Mouse (Mus musculus): ENCODE results near the gene Brd3. TPM values are rescaled to one million over a fixed set of nuclear protein-coding genes. Genes with fewer than 3 reads are reported as not detected.

Brd3 gene
- polyA plus RNA-seq, 1 experiment, result 16.4 TPM

GRCm38 (mm10) chr2:27396656-27397440 is 110.6 kb downstream of the Brd3 start:
- TF ChIP-seq CTCF (conservative IDR thresholded peaks at IDR 0.05; ENCODE audit: insufficient read depth, insufficient read length, low read depth, low read length) (no peak), POLR2A (IDR thresholded peaks at IDR 0.05; ENCODE audit: low read depth, low read length) (no peak)
- H3K27ac ChIP-seq (ENCODE audit: insufficient read depth, low read depth, low read length), result no peak overlapping the region
- H3K4me3 ChIP-seq (ENCODE audit: insufficient read depth, low read depth, low read length), result no peak overlapping the region
- H3K27me3 ChIP-seq (replicated peaks; ENCODE audit: control insufficient read depth, insufficient read depth, low read length), result no peaks in the 10 kb centered on the region
- WGBS, result 74% methylated on average over 17 of the region's 17 CpGs
- DNase-seq, result no peak
- peaks cover 34% of the 10 kb centered on the region for H3K4me1 ChIP-seq (ENCODE audit: control insufficient read depth, insufficient read depth, low read length)
- H3K36me3 ChIP-seq (ENCODE audit: control insufficient read depth, insufficient read depth, low read length), result no peaks in the 10 kb centered on the region

Other genes starting within 250 kb of the Brd3 start
- gene Vav2, start 80.6 kb downstream of the Brd3 start, polyA plus RNA-seq (2012; rRNA removed), result 28.1 and 30.3 TPM in 2 replicates
- gene Brd3os, start 65.3 kb downstream of the Brd3 start, polyA plus RNA-seq (2012; rRNA removed), result 11.6 and 15.1 TPM in 2 replicates
- 28.7 and 29.7 TPM in 2 replicates for gene Wdr5, start 7.5 kb upstream of the Brd3 start, polyA plus RNA-seq (2012; rRNA removed)
- 94.8 and 107 TPM in 2 replicates for gene Rxra, start 168.8 kb upstream of the Brd3 start, polyA plus RNA-seq (2012; rRNA removed)